Mouse (Mus musculus) adrenal gland, postnatal 4 days (tissue): ENCODE measurements around the gene Stk4. TPM values are rescaled to one million over a fixed set of nuclear protein-coding genes. Genes with fewer than 3 reads are reported as not detected.

Experiments used
- DNase-seq, 2 experiments: peaks; one replicate each; pipeline ENCODE4 v3.0.0; 2021 to 2022; ENCODE audit warnings: low spot score in 2 of 2, mixed read lengths in 2 of 2
- total RNA-seq, 2 experiments: library from RNA; stranded (reverse); gene quantifications; 2 replicates each; pipeline ENCODE4 v1.2.3; 2021

Stk4 gene
- total RNA-seq, 2 experiments from 2014 or later: 33.1 to 34.8 TPM

- DNase-seq: no peak
Measured at GRCm38 (mm10) chr2:164126533-164126955, 56.4 kb downstream of the Stk4 start.

GRCm38 (mm10) chr2:164127297-164127696 lies 57.2 kb downstream of the Stk4 start:
- no peak for DNase-seq

GRCm38 (mm10) chr2:164128576-164129411 lies 58.7 kb downstream of the Stk4 start:
- no peak for DNase-seq

- no peak for DNase-seq
Measured at GRCm38 (mm10) chr2:164131586-164131985, 61.5 kb downstream of the Stk4 start.

GRCm38 (mm10) chr2:164134563-164134962 lies 64.4 kb downstream of the Stk4 start:
- no peak for DNase-seq

- no peak for DNase-seq
Measured at GRCm38 (mm10) chr2:164135367-164135766, 65.2 kb downstream of the Stk4 start.

- no peak for DNase-seq
Measured at GRCm38 (mm10) chr2:164136393-164136792, 66.3 kb downstream of the Stk4 start.

- no peak for DNase-seq
Measured at GRCm38 (mm10) chr2:164137754-164138153, 67.6 kb downstream of the Stk4 start.

GRCm38 (mm10) chr2:164142021-164142420 lies 71.9 kb downstream of the Stk4 start:
- no peak for DNase-seq

GRCm38 (mm10) chr2:164144025-164144424 lies 73.9 kb downstream of the Stk4 start:
- no peak for DNase-seq

- DNase-seq: no peak
Measured at GRCm38 (mm10) chr2:164144541-164144940, 74.4 kb downstream of the Stk4 start.

- no peak for DNase-seq
Measured at GRCm38 (mm10) chr2:164146556-164146955, 76.4 kb downstream of the Stk4 start.

GRCm38 (mm10) chr2:164150086-164150760 lies 80.1 kb downstream of the Stk4 start:
- DNase-seq: no peak

GRCm38 (mm10) chr2:164152341-164152740 lies 82.2 kb downstream of the Stk4 start:
- DNase-seq: no peak

- DNase-seq: no peak
Measured at GRCm38 (mm10) chr2:164154007-164154406, 83.9 kb downstream of the Stk4 start.

- DNase-seq: no peak
Measured at GRCm38 (mm10) chr2:164156158-164156557, 86.0 kb downstream of the Stk4 start.

GRCm38 (mm10) chr2:164158838-164159237 lies 88.7 kb downstream of the Stk4 start:
- DNase-seq: no peak

GRCm38 (mm10) chr2:164161515-164162055 lies 91.5 kb downstream of the Stk4 start:
- no peak for DNase-seq

- no peak for DNase-seq
Measured at GRCm38 (mm10) chr2:164164941-164165340, 94.8 kb downstream of the Stk4 start.

- no peak for DNase-seq
Measured at GRCm38 (mm10) chr2:164167752-164168570, 97.8 kb downstream of the Stk4 start.

- DNase-seq: no peak
Measured at GRCm38 (mm10) chr2:164168571-164168946, 98.4 kb downstream of the Stk4 start.
